Mouse (Mus musculus) thymus, adult 2 months (tissue): ENCODE results near the gene Dscam.

ENCODE experiments used
- CTCF ChIP-seq: fragments of 200-500 bp; IDR thresholded peaks from 2 replicates; pipeline ENCODE4 v1.5.1; 2012; ENCODE audit warnings: mild to moderate bottlenecking, control low read depth, low read length, moderate library complexity, borderline replicate concordance; ENCODE audit not compliant: control insufficient read depth, poor library complexity, insufficient read depth; ENCODE audit errors: extremely low read depth
- POLR2A ChIP-seq: fragments of 200-500 bp; IDR thresholded peaks from 2 replicates; pipeline ENCODE4 v1.6.1; 2012; ENCODE audit warnings: mild to moderate bottlenecking, low read length, control low read depth, moderate library complexity; ENCODE audit not compliant: control insufficient read depth, poor library complexity, insufficient read depth; ENCODE audit errors: extremely low read depth

- TF ChIP-seq CTCF (no peak), POLR2A (no peak)
Observed at GRCm38 (mm10) chr16:96779021-96779420, 391.5 kb downstream of the Dscam start.
